Mouse (Mus musculus): ENCODE data around the gene Gm9044.
"Not testable (repeated sequence)": the region's sequence is repeated elsewhere in the genome, so short reads cannot be mapped to it uniquely, and the experiment has no call there.

- not testable (repeated sequence) for TF ChIP-seq CTCF (IDR thresholded peaks at IDR 0.05; ENCODE audit: borderline replicate concordance, insufficient read depth, low read depth, low read length); POLR2A (IDR thresholded peaks at IDR 0.05; ENCODE audit: borderline replicate concordance, insufficient read depth, low read length)
Measured at GRCm38 (mm10) chr10:118348579-118348978, 16.4 kb upstream of the Gm9044 start, which contains the start of gene Gm9048.
